Mouse (Mus musculus): ENCODE data around the gene Olfr1052. TPM values are rescaled to one million over a fixed set of nuclear protein-coding genes. Genes with fewer than 3 reads are reported as not detected.

Gene Olfr1052
- not detected in 2 replicates for total RNA-seq (2023)

GRCm38 (mm10) chr2:86292155-86292554 lies at the start of gene Olfr1052:
Gene Olfr1052 (plus strand): TSS chr2:86292455.

DNA sequence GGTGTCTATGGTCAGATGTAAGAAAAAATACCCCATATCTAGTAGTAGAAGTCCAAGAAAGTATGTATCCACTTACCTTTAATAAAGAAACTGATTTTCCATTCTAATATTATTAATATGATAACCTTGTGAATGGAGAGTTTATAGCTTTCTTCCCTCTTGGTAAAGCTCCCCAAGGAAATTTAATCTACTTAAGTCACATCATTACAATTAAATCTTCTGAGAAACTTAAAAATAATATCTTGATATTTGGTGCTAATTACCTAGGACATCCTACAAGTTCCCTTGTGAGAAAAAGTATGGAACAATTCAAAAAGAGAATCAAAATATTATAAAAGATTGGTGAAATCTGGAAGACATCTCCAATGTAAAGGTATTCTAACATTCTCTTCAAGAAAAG lies 34.0 kb upstream of the Olfr1052 start, which contains the start of gene Olfr1049:
TSS of gene Olfr1049 (minus strand) at position 101 of the 400 bp plus-strand sequence.

DNA sequence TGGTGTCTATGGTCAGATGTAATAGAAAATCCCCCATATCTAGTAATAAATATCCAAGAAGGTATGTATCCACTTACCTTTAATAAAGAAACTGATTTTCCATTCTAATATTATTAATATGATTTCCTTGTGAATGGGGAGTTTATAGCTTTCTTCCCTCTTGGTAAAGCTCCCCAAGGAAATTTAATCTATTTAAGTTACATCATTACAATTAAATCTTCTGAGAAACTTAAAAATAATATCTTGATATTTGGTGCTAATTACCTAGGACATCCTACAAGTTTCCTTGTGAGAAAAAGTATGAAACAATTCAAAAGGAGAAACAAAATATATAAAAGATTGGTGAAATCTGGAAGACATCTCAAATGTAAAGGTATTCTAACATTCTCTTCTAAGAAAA lies 13.3 kb upstream of the Olfr1052 start, which contains the start of gene Olfr1051:
TSS of gene Olfr1051 (minus strand) at position 101 of the 400 bp plus-strand sequence.

DNA sequence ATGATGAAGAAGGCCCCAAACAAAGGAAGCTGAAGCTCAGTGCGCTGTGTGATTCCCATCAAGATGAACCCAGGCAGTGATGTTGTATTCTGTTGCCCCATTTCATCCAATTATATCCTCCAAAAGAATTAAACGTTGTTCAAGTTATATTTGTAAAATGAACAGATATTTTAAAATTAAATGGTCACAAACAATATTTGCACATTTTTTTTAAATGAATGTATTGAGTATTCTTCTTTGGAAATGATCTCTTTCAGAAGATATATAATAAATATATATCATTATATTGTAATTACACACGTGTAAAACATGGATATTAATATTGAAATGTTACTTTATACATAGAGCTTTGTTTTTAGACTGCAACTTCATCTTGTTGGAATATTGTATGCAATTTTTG lies 22.9 kb downstream of the Olfr1052 start, which contains the start of gene Olfr1053:
TSS of gene Olfr1053 (minus strand) at position 101 of the 400 bp plus-strand sequence.

DNA sequence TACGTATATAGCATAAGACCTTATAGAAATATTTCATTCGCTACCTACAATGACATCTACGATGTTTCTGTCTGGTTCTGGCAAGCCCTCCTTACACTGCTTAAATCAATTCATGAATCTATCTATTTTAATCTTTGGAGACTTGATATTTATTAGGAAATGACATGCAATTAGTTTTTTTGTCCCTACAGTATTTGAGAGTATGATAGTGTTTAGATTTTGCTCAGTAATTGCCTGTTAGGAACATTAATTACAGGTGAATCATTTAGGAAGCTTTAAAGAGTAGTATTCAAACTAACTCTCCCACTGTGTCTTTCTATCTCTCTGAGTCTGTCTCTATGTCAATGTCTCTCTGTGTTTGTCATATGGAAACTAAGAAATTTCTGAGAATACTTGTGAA lies 43.1 kb downstream of the Olfr1052 start, which contains the start of gene Olfr1054:
TSS of gene Olfr1054 (minus strand) at position 101 of the 400 bp plus-strand sequence.

Other genes with a start within 250 kb of the Olfr1052 start
- gene Olfr1034, start 246.6 kb upstream of the Olfr1052 start, total RNA-seq (2023): not detected in 2 replicates
- not detected in 2 replicates for gene Olfr1036, start 218.5 kb upstream of the Olfr1052 start, total RNA-seq (2023)
- not detected in 2 replicates for gene Olfr1037, start 205.1 kb upstream of the Olfr1052 start, total RNA-seq (2023)
- gene Olfr1039, start 156.5 kb upstream of the Olfr1052 start, total RNA-seq (2023): not detected in 2 replicates
- not detected in 2 replicates for gene Olfr1040, start 145.7 kb upstream of the Olfr1052 start, total RNA-seq (2023)
- not detected in 2 replicates for gene Olfr1042, start 130.6 kb upstream of the Olfr1052 start, total RNA-seq (2023)
- not detected in 2 replicates for gene Olfr1043, start 124.9 kb upstream of the Olfr1052 start, total RNA-seq (2023)
- not detected in 2 replicates for gene Olfr1044, start 114.6 kb upstream of the Olfr1052 start, total RNA-seq (2023)
- gene Olfr52, start 106.8 kb upstream of the Olfr1052 start, total RNA-seq (2023): not detected in 2 replicates
- not detected in 2 replicates for gene Olfr1045, start 89.4 kb upstream of the Olfr1052 start, total RNA-seq (2023)
- not detected in 2 replicates for gene Olfr1046, start 73.1 kb upstream of the Olfr1052 start, total RNA-seq (2023)
- gene Olfr1047, start 61.1 kb upstream of the Olfr1052 start, total RNA-seq (2023): not detected in 2 replicates
- not detected in 2 replicates for gene Olfr1048, start 52.2 kb upstream of the Olfr1052 start, total RNA-seq (2023)
- gene Olfr1049, start 34.1 kb upstream of the Olfr1052 start, total RNA-seq (2023): not detected in 2 replicates
- not detected in 2 replicates for gene Olfr1051, start 13.4 kb upstream of the Olfr1052 start, total RNA-seq (2023)
- gene Olfr1053, start 22.8 kb downstream of the Olfr1052 start, total RNA-seq (2023): not detected in 2 replicates
- not detected in 2 replicates for gene Olfr1054, start 43.0 kb downstream of the Olfr1052 start, total RNA-seq (2023)
- not detected in 2 replicates for gene Olfr1055, start 57.8 kb downstream of the Olfr1052 start, total RNA-seq (2023)
- not detected in 2 replicates for gene Olfr1056, start 70.0 kb downstream of the Olfr1052 start, total RNA-seq (2023)
- not detected in 2 replicates for gene Olfr1057, start 85.9 kb downstream of the Olfr1052 start, total RNA-seq (2023)
- gene Olfr1058, start 96.1 kb downstream of the Olfr1052 start, total RNA-seq (2023): not detected in 2 replicates
- not detected in 2 replicates for gene Olfr1061, start 121.6 kb downstream of the Olfr1052 start, total RNA-seq (2023)
- not detected in 2 replicates for gene Olfr1062, start 134.3 kb downstream of the Olfr1052 start, total RNA-seq (2023)
- gene Olfr1065, start 158.1 kb downstream of the Olfr1052 start, total RNA-seq (2023): not detected in 2 replicates
- gene Olfr1066, start 163.8 kb downstream of the Olfr1052 start, total RNA-seq (2023): not detected in 2 replicates
- gene Olfr228, start 194.9 kb downstream of the Olfr1052 start, total RNA-seq (2023): not detected in 2 replicates
- not detected in 2 replicates for gene Olfr1076, start 216.0 kb downstream of the Olfr1052 start, total RNA-seq (2023)